Mouse (Mus musculus) intestine, embryonic 14.5 days (tissue): ENCODE results near the gene Morn5. TPM values are rescaled to one million over a fixed set of nuclear protein-coding genes. Genes with fewer than 3 reads are reported as not detected.

Source experiments
- ATAC-seq: fragments of 200-750 bp; cut with Nextera tagmentation; replicated peaks from 2 replicates; pipeline ENCODE4 v1.8.0; 2017; ENCODE audit warnings: low read depth, moderate number of reproducible peaks, moderate TSS enrichment, moderate library complexity; ENCODE audit not compliant: low FRiP score, low TSS enrichment
- DNase-seq: peaks from one replicate; pipeline ENCODE4 v3.0.0-alpha.2; 2018; ENCODE audit warnings: low spot score
- H3K27ac ChIP-seq: fragments of 300-500 bp; sonication (generic); 2 replicates; pipeline ENCODE4 v1.5.1; 2014; ENCODE audit warnings: low read depth, mild to moderate bottlenecking, control low read depth
- H3K27me3 ChIP-seq: fragments of 300-500 bp; sonication (generic); replicated peaks from 2 replicates; pipeline ENCODE4 v1.6.1; 2014; ENCODE audit warnings: low read length, control low read depth; ENCODE audit not compliant: control insufficient read depth, insufficient read depth
- H3K36me3 ChIP-seq: fragments of 300-500 bp; sonication (generic); 2 replicates; pipeline ENCODE4 v1.6.1; 2014; ENCODE audit warnings: low read length, control low read depth; ENCODE audit not compliant: control insufficient read depth, insufficient read depth
- H3K4me1 ChIP-seq: fragments of 300-500 bp; sonication (generic); replicated peaks from 2 replicates; pipeline ENCODE4 v1.6.1; 2014; ENCODE audit warnings: low read length, control low read depth, mixed read lengths; ENCODE audit not compliant: control insufficient read depth, insufficient read depth
- H3K4me2 ChIP-seq: fragments of 300-500 bp; sonication (generic); 2 replicates; pipeline ENCODE4 v1.6.1; 2014; ENCODE audit warnings: low read length
- H3K4me3 ChIP-seq: fragments of 300-500 bp; sonication (generic); 2 replicates; pipeline ENCODE4 v1.5.1; 2014; ENCODE audit warnings: low read depth, low read length, control low read depth, mixed read lengths
- H3K9ac ChIP-seq: fragments of 300-500 bp; sonication (generic); 2 replicates; pipeline ENCODE4 v1.6.1; 2014; ENCODE audit warnings: mild to moderate bottlenecking, low read length
- H3K9me3 ChIP-seq: fragments of 300-500 bp; sonication (generic); 2 replicates; pipeline ENCODE4 v1.6.1; 2016; ENCODE audit warnings: low read length, control low read depth; ENCODE audit not compliant: control insufficient read depth
- WGBS: fragments of 180-500 bp; shearing (Covaris S2); extraction: QIAGEN DNeasy Blood & Tissue Kit; methylation state at CpG from one replicate; pipeline ENCODE4 v1.1.7; 2014; 5-methylcytosine and 5-hydroxymethylcytosine counted together
- polyA plus RNA-seq: library from polyadenylated mRNA; unstranded; fragments of >200 nt; fragmentation: Nextera tagmentation; extraction: Ambion mirVana; gene quantifications from 2 replicates; pipeline ENCODE4 v1.2.1, GENCODE M21; 2014

Morn5 gene
- polyA plus RNA-seq, 1 experiment from 2014 or later, result not detected

DNA sequence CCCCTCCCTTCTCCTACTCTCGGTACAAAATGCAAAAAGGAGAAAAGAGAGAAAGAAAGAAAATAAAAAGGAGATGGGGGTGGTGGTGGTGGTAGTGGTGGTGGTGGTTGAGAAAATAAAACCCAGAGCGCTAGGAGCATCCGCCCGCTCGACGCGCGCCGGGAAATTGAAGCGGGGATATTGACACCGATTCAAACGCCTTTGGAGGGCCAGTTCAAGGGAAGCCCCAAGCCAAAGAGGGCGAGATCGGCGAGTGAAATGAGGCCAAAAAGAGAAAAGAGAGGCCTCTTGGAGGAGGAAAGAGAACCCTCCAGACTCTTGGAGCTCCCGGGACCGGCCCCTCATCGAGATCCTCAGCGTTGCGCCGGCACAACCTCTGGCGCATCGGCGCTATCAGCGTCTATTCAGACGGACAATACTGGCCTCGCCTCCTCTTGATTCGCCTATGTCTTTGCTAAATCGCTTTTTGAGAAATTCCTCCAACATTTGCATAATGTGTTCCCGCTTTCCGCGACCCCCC lies 55.2 kb downstream of the Morn5 start:
- H3K9me3 ChIP-seq, result no peaks in the 10 kb centered on the region
- peak; percentile 80 for DNase-seq
- H3K27ac ChIP-seq, result no peak overlapping the region
- H3K4me1 ChIP-seq, result peaks cover 6% of the 10 kb centered on the region
- no peak for ATAC-seq
- H3K9ac ChIP-seq, result no peak overlapping the region
- H3K4me3 ChIP-seq, result peak overlapping the region; percentile 32
- H3K36me3 ChIP-seq, result no peaks in the 10 kb centered on the region
- H3K4me2 ChIP-seq, result peak overlapping the region; percentile 56
- WGBS, result under 1% methylated on average over 32 of the region's 32 CpGs
- H3K27me3 ChIP-seq, result peaks cover 99% of the 10 kb centered on the region

DNA sequence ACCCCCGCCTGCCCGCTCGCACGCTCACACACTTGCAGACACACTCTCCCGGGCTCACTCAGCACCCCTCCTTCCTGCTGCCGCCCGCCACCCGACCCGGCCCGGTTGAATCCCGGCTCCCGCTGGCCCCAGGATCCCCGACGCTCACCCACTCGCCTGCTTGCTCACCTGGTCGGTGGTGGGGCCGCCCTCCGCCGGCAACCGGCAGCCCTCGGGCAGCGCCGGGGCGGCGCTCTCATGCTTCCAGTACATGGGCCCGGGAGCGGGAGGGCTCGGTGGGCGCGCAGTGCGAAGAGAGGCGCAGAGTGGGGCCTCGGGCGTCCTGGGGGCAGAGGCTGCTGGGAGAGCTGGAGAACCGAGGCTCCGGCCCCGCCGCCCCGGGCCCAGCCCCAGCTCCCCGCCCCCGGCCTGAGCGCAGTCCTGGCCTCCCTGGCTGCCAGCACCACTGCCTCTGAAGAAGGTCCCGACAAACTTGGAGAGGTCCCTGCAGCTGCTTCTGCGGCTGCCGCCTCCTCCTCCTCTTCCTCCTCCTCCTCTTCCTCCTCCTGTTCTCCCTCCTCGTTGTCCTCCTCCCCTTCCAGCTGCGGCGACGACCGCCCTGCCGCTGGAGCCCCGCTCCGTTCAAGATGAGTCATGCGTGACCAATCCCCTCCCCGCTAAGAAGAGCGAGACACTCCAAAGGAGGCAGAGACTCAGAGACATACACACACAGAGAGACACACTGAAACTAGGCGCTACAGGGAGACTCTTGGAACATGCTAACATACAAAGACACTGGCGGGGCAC lies 55.9 kb downstream of the Morn5 start, which contains the start of gene Lhx6:
Lhx6 (minus strand) TSS at position 453 of the 786 bp plus-strand sequence.
- no peak within 1 kb of the TSS for H3K9ac ChIP-seq
- peaks cover 99% of the 10 kb centered on the region for H3K27me3 ChIP-seq
- H3K9me3 ChIP-seq, result no peaks in the 10 kb centered on the region
- H3K4me2 ChIP-seq, result peak within 1 kb of the TSS; percentile 56
- peak within 1 kb of the TSS; percentile 32 for H3K4me3 ChIP-seq
- H3K36me3 ChIP-seq, result no peaks in the 10 kb centered on the region
- WGBS, result 1% methylated on average over 50 of the region's 58 CpGs
- peak; percentile 63 for DNase-seq
- no peak within 1 kb of the TSS for H3K27ac ChIP-seq
- peaks cover 6% of the 10 kb centered on the region for H3K4me1 ChIP-seq
- no peak for ATAC-seq

DNA sequence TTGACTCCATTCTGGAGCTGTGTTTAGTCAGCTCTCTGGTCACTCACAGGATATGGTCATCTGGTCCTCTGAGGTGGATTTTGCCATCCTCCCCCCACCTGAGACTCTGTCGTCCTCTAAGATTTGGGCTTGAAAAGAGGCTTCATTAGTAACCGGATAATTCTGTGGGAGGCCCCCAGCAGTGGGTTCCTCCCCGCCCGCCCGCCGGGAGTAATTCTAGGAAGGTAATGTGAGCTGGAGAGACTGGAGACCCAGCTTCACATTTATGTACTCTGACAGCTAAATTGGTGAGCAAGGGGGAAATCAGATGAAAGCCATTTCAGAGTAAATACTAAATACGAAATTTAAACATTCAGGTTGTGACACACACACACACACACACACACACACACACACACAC lies 59.4 kb downstream of the Morn5 start:
- no peak overlapping the region for H3K27ac ChIP-seq
- H3K4me3 ChIP-seq, result no peak overlapping the region
- no peaks in the 10 kb centered on the region for H3K9me3 ChIP-seq
- DNase-seq (no peak), ATAC-seq (no peak)
- 12% methylated on average over 7 of the region's 7 CpGs for WGBS
- peaks cover 78% of the 10 kb centered on the region for H3K27me3 ChIP-seq
- H3K9ac ChIP-seq, result no peak overlapping the region
- H3K4me2 ChIP-seq, result no peak overlapping the region
- no peaks in the 10 kb centered on the region for H3K36me3 ChIP-seq
- H3K4me1 ChIP-seq, result peaks cover 2% of the 10 kb centered on the region; the same call in 1 of the 2 replicates

GRCm38 (mm10) chr2:36112632-36113031 lies 63.4 kb downstream of the Morn5 start:
- no peak overlapping the region for H3K9ac ChIP-seq
- ATAC-seq (no peak), DNase-seq (no peak)
- WGBS, result 71% methylated on average over 3 of the region's 3 CpGs
- H3K36me3 ChIP-seq, result peaks cover 21% of the 10 kb centered on the region
- H3K4me1 ChIP-seq, result no peaks in the 10 kb centered on the region
- H3K4me2 ChIP-seq, result no peak overlapping the region
- H3K4me3 ChIP-seq, result no peak overlapping the region
- H3K27ac ChIP-seq, result no peak overlapping the region
- H3K27me3 ChIP-seq, result peaks cover 38% of the 10 kb centered on the region
- H3K9me3 ChIP-seq, result no peaks in the 10 kb centered on the region

GRCm38 (mm10) chr2:36126795-36127429 lies 77.7 kb downstream of the Morn5 start:
- ATAC-seq (no peak), DNase-seq (no peak)
- Histone ChIP-seq H3K27ac (no peak overlapping the region), H3K4me3 (no peak overlapping the region), H3K36me3 (peaks cover 80% of the 10 kb centered on the region), H3K27me3 (no peaks in the 10 kb centered on the region), H3K9me3 (no peaks in the 10 kb centered on the region), H3K9ac (no peak overlapping the region), H3K4me2 (no peak overlapping the region), H3K4me1 (no peaks in the 10 kb centered on the region)
- WGBS, result 85% methylated on average over 9 of the region's 9 CpGs

DNA sequence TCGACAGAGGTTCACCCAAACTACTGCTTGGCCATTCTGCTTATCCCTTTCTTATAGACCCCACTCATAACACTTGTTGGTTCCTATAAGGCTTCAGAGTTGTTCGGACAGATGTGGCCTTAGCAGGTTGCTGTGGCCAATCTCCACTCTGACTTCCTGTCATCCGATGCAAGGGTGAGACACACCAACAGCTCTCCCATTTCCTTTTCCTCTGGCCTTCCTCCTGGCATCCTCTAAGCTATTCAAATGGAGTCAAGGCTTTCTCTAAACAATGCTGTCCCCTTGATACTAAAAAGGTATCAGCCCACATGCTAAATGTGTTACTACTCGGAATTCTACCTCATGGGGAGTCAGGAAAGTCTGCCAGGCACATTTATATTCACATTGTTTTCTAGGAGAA lies 78.7 kb downstream of the Morn5 start:
- H3K27me3 ChIP-seq, result no peaks in the 10 kb centered on the region
- H3K4me3 ChIP-seq, result no peak overlapping the region
- H3K4me2 ChIP-seq, result no peak overlapping the region
- no peaks in the 10 kb centered on the region for H3K9me3 ChIP-seq
- ATAC-seq, result no peak
- WGBS, result 72% methylated on average over 4 of the region's 4 CpGs
- no peak for DNase-seq
- no peaks in the 10 kb centered on the region for H3K4me1 ChIP-seq
- no peak overlapping the region for H3K27ac ChIP-seq
- no peak overlapping the region for H3K9ac ChIP-seq
- peaks cover 79% of the 10 kb centered on the region for H3K36me3 ChIP-seq

GRCm38 (mm10) chr2:36129051-36129450 lies 79.8 kb downstream of the Morn5 start:
- Histone ChIP-seq H3K36me3 (peaks cover 80% of the 10 kb centered on the region), H3K4me1 (no peaks in the 10 kb centered on the region), H3K4me2 (no peak overlapping the region), H3K9ac (no peak overlapping the region), H3K4me3 (no peak overlapping the region), H3K27ac (no peak overlapping the region), H3K9me3 (no peaks in the 10 kb centered on the region), H3K27me3 (no peaks in the 10 kb centered on the region)
- DNase-seq (no peak), ATAC-seq (no peak)
- 85% methylated on average over 3 of the region's 3 CpGs for WGBS
